Mouse (Mus musculus): ENCODE measurements around the gene Ybx2. TPM values are rescaled to one million over a fixed set of nuclear protein-coding genes. Genes with fewer than 3 reads are reported as not detected.

Gene Ybx2
- total and polyA plus RNA-seq, 3 experiments: 0.25 to 0.39 TPM; not detected in 1

DNA sequence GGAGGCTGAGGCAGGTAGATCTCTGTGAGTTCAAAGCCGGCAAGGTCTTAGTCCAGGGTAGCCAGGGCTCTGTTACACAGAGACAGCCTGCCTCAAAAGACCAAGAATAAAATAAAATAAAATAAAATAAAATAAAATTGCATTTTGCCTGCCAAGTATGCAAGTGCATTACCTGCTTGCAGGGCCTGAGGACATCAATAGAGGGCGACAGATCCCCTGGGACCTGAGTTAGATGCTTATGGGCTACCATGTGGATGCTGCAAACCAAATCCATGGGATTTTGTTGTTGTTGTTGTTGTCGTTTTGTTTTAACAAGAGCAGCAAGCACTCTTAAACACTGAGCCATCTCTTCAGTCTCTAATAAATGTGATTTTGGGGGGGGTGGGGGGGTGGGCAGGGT is 3.3 kb upstream of the Ybx2 start:
- in situ Hi-C loops (cut with MboI; ENCODE audit: low pct_ligation_motif_present, low pct_unique_long_range_greater_than_20kb, low sequenced_read_pairs) (no loop called here), dilution Hi-C loops (cut with MboI; ENCODE audit: extremely low pct_ligation_motif_present, extremely low pct_unique_long_range_greater_than_20kb, low sequenced_read_pairs) (no loop called here)
- peaks cover 6 to 60% of the 10 kb centered on the region in 2 experiments for H3K4me1 ChIP-seq (ENCODE audit: control insufficient read depth in 1 of 2, insufficient read depth in 2 of 2)
- DNase-seq (ENCODE audit: extremely low read depth): peak; percentile 52
- peaks cover 31% of the 10 kb centered on the region for H3K27me3 ChIP-seq (replicated peaks)
- H3K27ac ChIP-seq (ENCODE audit: insufficient read depth, low read depth): no peak overlapping the region
- no peaks in the 10 kb centered on the region for H3K36me3 ChIP-seq (replicated peaks in 1 of 2; ENCODE audit: control insufficient read depth in 1 of 2, insufficient read depth in 1 of 2, low read length in 1 of 2)
- H3K9ac ChIP-seq (ENCODE audit: insufficient read depth, low read depth): no peak overlapping the region
- peak; percentile 31 for TF ChIP-seq RAD21 (IDR thresholded peaks at IDR 0.05; ENCODE audit: low read depth, low read length)
- no peak for TF ChIP-seq NRF1 (IDR thresholded peaks at IDR 0.05; ENCODE audit: low read depth, low read length)
- TF ChIP-seq CTCF (conservative IDR thresholded peaks at IDR 0.05 in 1 of 2, IDR thresholded peaks at IDR 0.05 in 1 of 2; ENCODE audit: low read depth in 2 of 2, low read length in 2 of 2): peak; percentile 44 to 65; a peak in 3 of 4 replicates
- H3K4me3 ChIP-seq (replicated peaks in 1 of 3; ENCODE audit: low read depth in 2 of 3, low read length in 2 of 3, poor library complexity in 1 of 3): no peak overlapping the region
- no peak overlapping the region for H3K4me2 ChIP-seq (ENCODE audit: insufficient read depth, low read depth, poor library complexity, severe bottlenecking)
- H3K9me3 ChIP-seq (replicated peaks; ENCODE audit: low read length): no peaks in the 10 kb centered on the region
- H3K79me2 ChIP-seq (replicated peaks; ENCODE audit: control insufficient read depth, extremely low read depth, insufficient read depth, poor library complexity, severe bottlenecking): no peaks in the 10 kb centered on the region

DNA sequence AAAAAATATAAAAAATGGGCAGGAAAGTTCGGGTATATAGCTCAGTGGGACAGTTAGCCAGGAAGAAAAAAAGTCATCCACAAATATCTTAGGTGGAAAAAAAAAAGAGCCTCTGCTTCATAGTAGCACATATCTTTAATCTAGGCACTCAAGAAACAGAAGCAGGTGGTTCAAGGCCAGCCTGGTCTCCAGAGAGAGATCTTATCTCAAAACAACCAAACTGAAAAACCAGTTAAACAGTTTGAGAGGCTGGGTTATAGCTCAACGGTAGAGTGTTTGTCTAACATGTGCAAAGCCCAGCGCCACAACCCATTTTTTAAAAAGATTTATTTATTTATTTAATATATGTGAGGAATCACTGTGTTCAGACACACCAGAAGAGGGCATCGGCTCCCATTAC is 2.5 kb upstream of the Ybx2 start:
- no peak overlapping the region for H3K9ac ChIP-seq (ENCODE audit: insufficient read depth, low read depth)
- no peaks in the 10 kb centered on the region for H3K9me3 ChIP-seq (replicated peaks; ENCODE audit: low read length)
- H3K27me3 ChIP-seq (replicated peaks): peaks cover 39% of the 10 kb centered on the region
- no peak overlapping the region for H3K4me3 ChIP-seq (replicated peaks in 1 of 3; ENCODE audit: low read depth in 2 of 3, low read length in 2 of 3, poor library complexity in 1 of 3)
- no peak overlapping the region for H3K4me2 ChIP-seq (ENCODE audit: insufficient read depth, low read depth, poor library complexity, severe bottlenecking)
- dilution Hi-C loops (cut with MboI; ENCODE audit: extremely low pct_ligation_motif_present, extremely low pct_unique_long_range_greater_than_20kb, low sequenced_read_pairs) (no loop called here), in situ Hi-C loops (cut with MboI; ENCODE audit: low pct_ligation_motif_present, low pct_unique_long_range_greater_than_20kb, low sequenced_read_pairs) (no loop called here)
- DNase-seq (ENCODE audit: extremely low read depth): no peak
- no peak overlapping the region for H3K27ac ChIP-seq (ENCODE audit: insufficient read depth, low read depth)
- TF ChIP-seq CHD1 (IDR thresholded peaks at IDR 0.05; ENCODE audit: low read depth, low read length) (no peak), NRF1 (IDR thresholded peaks at IDR 0.05; ENCODE audit: low read depth, low read length) (no peak), SIN3A (IDR thresholded peaks at IDR 0.05; ENCODE audit: low read length) (no peak), TCF12 (IDR thresholded peaks at IDR 0.05; ENCODE audit: low read depth, low read length) (no peak)
- H3K36me3 ChIP-seq (replicated peaks in 1 of 2; ENCODE audit: control insufficient read depth in 1 of 2, insufficient read depth in 1 of 2, low read length in 1 of 2): no peaks in the 10 kb centered on the region
- H3K4me1 ChIP-seq (ENCODE audit: control insufficient read depth in 1 of 2, insufficient read depth in 2 of 2): peaks cover 5 to 63% of the 10 kb centered on the region in 2 experiments
- H3K79me2 ChIP-seq (replicated peaks; ENCODE audit: control insufficient read depth, extremely low read depth, insufficient read depth, poor library complexity, severe bottlenecking): no peaks in the 10 kb centered on the region

- Histone ChIP-seq H3K4me2 (ENCODE audit: insufficient read depth, low read depth, poor library complexity, severe bottlenecking) (peak overlapping the region; percentile 92), H3K79me2 (replicated peaks; ENCODE audit: control insufficient read depth, extremely low read depth, insufficient read depth, poor library complexity, severe bottlenecking) (no peaks in the 10 kb centered on the region), H3K27ac (ENCODE audit: insufficient read depth, low read depth) (no peak overlapping the region), H3K4me3 (replicated peaks in 1 of 3; ENCODE audit: low read depth in 2 of 3, low read length in 2 of 3, poor library complexity in 1 of 3) (no peak overlapping the region), H3K9ac (ENCODE audit: insufficient read depth, low read depth) (peak overlapping the region; percentile 21; the same call in 1 of the 2 replicates), H3K9me3 (replicated peaks; ENCODE audit: low read length) (no peaks in the 10 kb centered on the region), H3K36me3 (replicated peaks in 1 of 2; ENCODE audit: control insufficient read depth in 1 of 2, insufficient read depth in 1 of 2, low read length in 1 of 2) (no peaks in the 10 kb centered on the region), H3K27me3 (replicated peaks) (peaks cover 50% of the 10 kb centered on the region), H3K4me1 (ENCODE audit: control insufficient read depth in 1 of 2, insufficient read depth in 2 of 2) (peaks cover 5 to 63% of the 10 kb centered on the region in 2 experiments)
- dilution Hi-C loops (cut with MboI; ENCODE audit: extremely low pct_ligation_motif_present, extremely low pct_unique_long_range_greater_than_20kb, low sequenced_read_pairs): no loop called here
- peak; percentile 94 for DNase-seq (ENCODE audit: extremely low read depth)
- in situ Hi-C loops (cut with MboI; ENCODE audit: low pct_ligation_motif_present, low pct_unique_long_range_greater_than_20kb, low sequenced_read_pairs): no loop called here
- TF ChIP-seq GABPA (IDR thresholded peaks at IDR 0.05; ENCODE audit: insufficient replicate concordance, low read depth, low read length): no peak
- no peak for TF ChIP-seq ZMIZ1 (IDR thresholded peaks at IDR 0.05; ENCODE audit: low read depth, low read length)
- no peak for TF ChIP-seq ELF1 (IDR thresholded peaks at IDR 0.05; ENCODE audit: low read depth, low read length)
- peak; percentile 92 for TF ChIP-seq MAZ (IDR thresholded peaks at IDR 0.05; ENCODE audit: low read depth, low read length)
- no peak; the same call in none of the 2 replicates for TF ChIP-seq RAD21 (IDR thresholded peaks at IDR 0.05; ENCODE audit: low read depth, low read length)
- TF ChIP-seq JUN (IDR thresholded peaks at IDR 0.05; ENCODE audit: insufficient read depth, low read depth, low read length): no peak
- TF ChIP-seq CHD1 (IDR thresholded peaks at IDR 0.05; ENCODE audit: low read depth, low read length): no peak
- peak; percentile 51; the same call in 1 of the 2 replicates for TF ChIP-seq E2F4 (IDR thresholded peaks at IDR 0.05; ENCODE audit: insufficient replicate concordance, low read depth, low read length)
- TF ChIP-seq RCOR1 (conservative IDR thresholded peaks at IDR 0.05; ENCODE audit: low read depth, low read length): no peak
- no peak for TF ChIP-seq USF2 (conservative IDR thresholded peaks at IDR 0.05; ENCODE audit: low read depth, low read length)
- TF ChIP-seq ZNF384 (IDR thresholded peaks at IDR 0.05; ENCODE audit: low read depth, low read length): no peak
- peak; percentile 45 to 99 for TF ChIP-seq CTCF (conservative IDR thresholded peaks at IDR 0.05 in 1 of 2, IDR thresholded peaks at IDR 0.05 in 1 of 2; ENCODE audit: low read depth in 2 of 2, low read length in 2 of 2)
- TF ChIP-seq HCFC1 (IDR thresholded peaks at IDR 0.05; ENCODE audit: low read depth, low read length): peak; percentile 51; the same call in 1 of the 2 replicates
- no peak for TF ChIP-seq ZKSCAN1 (IDR thresholded peaks at IDR 0.05; ENCODE audit: borderline replicate concordance, low read depth, low read length)
- TF ChIP-seq PAX5 (IDR thresholded peaks at IDR 0.05; ENCODE audit: low read length): no peak
- peak; percentile 77 for TF ChIP-seq IRF4 (IDR thresholded peaks at IDR 0.05; ENCODE audit: low read depth, low read length)
- no peak for TF ChIP-seq UBTF (IDR thresholded peaks at IDR 0.05; ENCODE audit: low read depth, low read length)
- no peak; the same call in 1 of the 2 replicates for TF ChIP-seq EP300 (IDR thresholded peaks at IDR 0.05; ENCODE audit: low read length)
- TF ChIP-seq JUND (conservative IDR thresholded peaks at IDR 0.05; ENCODE audit: low read depth, low read length): no peak
- TF ChIP-seq SIN3A (IDR thresholded peaks at IDR 0.05; ENCODE audit: low read length): peak; percentile 86; the same call in 1 of the 2 replicates
- no peak for TF ChIP-seq MAX (IDR thresholded peaks at IDR 0.05; ENCODE audit: low read length)
- peak; percentile 75 for TF ChIP-seq MXI1 (IDR thresholded peaks at IDR 0.05; ENCODE audit: low read depth, low read length)
- TF ChIP-seq BHLHE40 (IDR thresholded peaks at IDR 0.05; ENCODE audit: low read depth, low read length): peak; percentile 66; the same call in 1 of the 2 replicates
Measured at GRCm38 (mm10) chr11:69934169-69934568, 1.4 kb upstream of the Ybx2 start.

All from CH12.LX (cell line).